Mouse (Mus musculus) kidney, postnatal 25 days (tissue): ENCODE results near the gene Tspo2.

Experiments used
- DNase-seq, 2 experiments: peaks; one replicate each; pipeline ENCODE4 v3.0.0; 2021; ENCODE audit warnings: mixed read lengths in 2 of 2

Tspo2 gene

GRCm38 (mm10) chr17:48416425-48417195 lies 34.7 kb downstream of the Tspo2 start:
- DNase-seq, result peak; percentile 80 to 81

- DNase-seq, result peak in 1 of 2 experiments; percentile 43
Observed at GRCm38 (mm10) chr17:48416011-48416410, 35.3 kb downstream of the Tspo2 start.

- no peak for DNase-seq
Observed at GRCm38 (mm10) chr17:48411241-48411640, 40.1 kb downstream of the Tspo2 start.

GRCm38 (mm10) chr17:48410299-48410785 lies 41.0 kb downstream of the Tspo2 start:
- no peak for DNase-seq

GRCm38 (mm10) chr17:48409380-48410298 lies 41.7 kb downstream of the Tspo2 start, which contains the start of the genes Nfya and Oard1:
Nfya (minus strand) TSS chr17:48409906.
Oard1 (plus strand) TSS chr17:48410014.
- DNase-seq, result peak; percentile 99 to 100

GRCm38 (mm10) chr17:48408526-48409291 lies 42.6 kb downstream of the Tspo2 start:
- DNase-seq, result peak; percentile 73 to 88

- no peak for DNase-seq
Observed at GRCm38 (mm10) chr17:48407910-48408525, 43.3 kb downstream of the Tspo2 start.

- no peak for DNase-seq
Observed at GRCm38 (mm10) chr17:48407154-48407553, 44.2 kb downstream of the Tspo2 start.

- DNase-seq, result no peak
Observed at GRCm38 (mm10) chr17:48404706-48405105, 46.6 kb downstream of the Tspo2 start.

- no peak for DNase-seq
Observed at GRCm38 (mm10) chr17:48403848-48404247, 47.5 kb downstream of the Tspo2 start.

- DNase-seq, result no peak
Observed at GRCm38 (mm10) chr17:48402751-48403150, 48.6 kb downstream of the Tspo2 start.

GRCm38 (mm10) chr17:48401710-48402109 lies 49.6 kb downstream of the Tspo2 start:
- no peak for DNase-seq
